Comparison of ENCODE assay signal across 31 mouse cellular contexts in the genomic region with DNA sequence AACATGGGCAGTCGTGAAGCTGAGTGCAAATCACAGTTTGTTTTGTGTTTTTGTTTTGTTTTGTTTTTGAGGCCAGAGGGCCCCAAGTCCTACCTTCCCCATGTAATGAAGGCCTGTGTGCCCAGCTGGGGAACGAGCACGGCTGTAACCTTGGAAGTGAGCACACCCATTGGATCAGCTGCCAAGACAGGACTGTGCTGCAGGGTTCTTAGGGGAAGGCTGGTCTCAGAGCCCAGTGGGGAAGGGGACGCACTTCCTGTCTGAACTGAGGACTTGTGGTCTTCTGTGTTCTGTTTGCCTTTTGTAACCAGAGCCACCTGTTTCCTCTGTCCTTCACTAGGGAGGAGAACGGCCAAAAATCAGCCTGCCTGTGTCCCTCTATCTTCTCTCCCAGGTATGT. TPM values are rescaled to one million over a fixed set of nuclear protein-coding genes. Genes with fewer than 3 reads are reported as not detected.
DNase-seq lines count a peak whose midpoint lies in the region; ATAC-seq and TF ChIP-seq lines count a peak whose summit lies in the region.
"Had no signal": no experiment of that assay in that cellular context is flagged by ENCODE, and none has a peak within 500 bp of the region (broad histone marks: within the 10 kb centered on the region; RNA-seq: fewer than 3 reads in every experiment).

No protein-coding gene starts in this region.

- DNase-seq in gastrocnemius, adult 2 months, result no peak
- no peak for DNase-seq in gastrocnemius, postnatal 14 days
- DNase-seq in adipocyte (ENCODE audit: low spot score), result peak; percentile 57
- peak; percentile 23 for DNase-seq in adrenal gland, postnatal 25 days
- DNase-seq in kidney, postnatal 4 days, result no peak
- DNase-seq in kidney, postnatal 14 days, result no peak
- DNase-seq: cerebellum, adult 11-12 months; cerebellum, adult 9-11 months; forebrain, postnatal 0 days; gastrocnemius, postnatal 10 days; heart, adult 11 months; kidney, adult 9 months; kidney, postnatal 10 days; thymus, adult 2 months had no signal

- intact Hi-C loops in gastrocnemius, adult 2 months (cut with DNase I), result no loop called here
- intact Hi-C loops in gastrocnemius, postnatal 14 days (cut with DNase I; ENCODE audit: low total_unique reads), result no loop called here

- ATAC-seq in hematopoietic stem cell, adult 5-6 weeks (replicated peaks in 1 of 2; ENCODE audit: insufficient read depth in 1 of 2, low FRiP score in 2 of 2, low TSS enrichment in 1 of 2, low read depth in 1 of 2, poor library complexity in 2 of 2, severe bottlenecking in 2 of 2), result peak; percentile 67 to 70
- ATAC-seq: CD4-positive, CD25-positive, alpha-beta regulatory T cell, adult 4 months; forebrain, postnatal 0 days; intestine, postnatal 0 days had no signal

- TF ChIP-seq CTCF in gastrocnemius, adult 2 months (IDR thresholded peaks at IDR 0.05), result no peak

- peak overlapping the region; percentile 17; the same call in 1 of the 2 replicates for H3K27ac ChIP-seq in gastrocnemius, adult 2 months
- H3K27ac ChIP-seq: embryonic facial prominence, embryonic 10.5 days; embryonic facial prominence, embryonic 15.5 days; forebrain, embryonic 12.5 days; heart, embryonic 10.5 days; heart, embryonic 15.5 days; hindbrain, embryonic 12.5 days; left cerebral cortex, adult 2 months; limb, embryonic 13.5 days; lung, embryonic 15.5 days; midbrain, embryonic 12.5 days; neural tube, embryonic 12.5 days; stomach, postnatal 0 days had no signal

- H3K4me3 ChIP-seq in gastrocnemius, adult 2 months, result no peak overlapping the region
- H3K4me3 ChIP-seq: embryonic facial prominence, embryonic 10.5 days; embryonic facial prominence, embryonic 15.5 days; forebrain, embryonic 12.5 days; heart, embryonic 10.5 days; heart, embryonic 15.5 days; hindbrain, embryonic 12.5 days; left cerebral cortex, adult 2 months; limb, embryonic 13.5 days; lung, embryonic 15.5 days; megakaryocyte, embryonic 14.5 days; midbrain, embryonic 12.5 days; myocyte; neural tube, embryonic 12.5 days had no signal

RNA-seq across cellular contexts. Expression of a gene that starts 32.4 kb away (rescaled TPM):
- total RNA-seq in gastrocnemius, adult 2 months (2021), result 10 to 100 TPM; 60.6 to 72.7 TPM
- total RNA-seq in gastrocnemius, postnatal 14 days (2021), result 10 to 100 TPM; 26.2 to 28.4 TPM
- 42.7 and 44.2 TPM in 2 replicates for total RNA-seq in adrenal gland, postnatal 25 days (2021)
- 15.0 and 15.4 TPM in 2 replicates for total RNA-seq in hematopoietic stem cell, adult 5-6 weeks (2017)

RNA-seq across cellular contexts. Expression of a gene that starts 34.7 kb away (rescaled TPM):
- 10 to 100 TPM; 43.7 to 43.9 TPM for total RNA-seq in gastrocnemius, adult 2 months (2021)
- 10 to 100 TPM; 25.9 to 26.0 TPM for total RNA-seq in gastrocnemius, postnatal 14 days (2021)
- 17.8 and 21.8 TPM in 2 replicates for total RNA-seq in adrenal gland, postnatal 25 days (2021)
- total RNA-seq in hematopoietic stem cell, adult 5-6 weeks (2017), result 6.6 and 13.0 TPM in 2 replicates

Comparison
In these comparisons a context has a peak if more than half of its experiments do, and no peak if none do; other contexts are left out.
1. DNase-seq: peak in adipocyte (single experiment) and adrenal gland, postnatal 25 days (single experiment); none in gastrocnemius, adult 2 months (single experiment), gastrocnemius, postnatal 14 days (single experiment), kidney, postnatal 4 days (0 of 2) and kidney, postnatal 14 days (single experiment).